Mouse (Mus musculus) layer of hippocampus, adult 8-10 months (tissue): ENCODE measurements around the gene Sh3bgrl3. TPM values are rescaled to one million over a fixed set of nuclear protein-coding genes. Genes with fewer than 3 reads are reported as not detected.

Source experiments
- DNase-seq, 2 experiments: peaks; one replicate each; pipeline ENCODE4 v3.0.0; 2022; ENCODE audit warnings: low spot score in 2 of 2
- total RNA-seq, 4 experiments: library from RNA; stranded (reverse); gene quantifications; 2 replicates each; pipeline ENCODE4 v1.2.4; 2022

Sh3bgrl3 gene
- total RNA-seq, 4 experiments from 2014 or later = 185 to 289 (median 252) TPM

DNA sequence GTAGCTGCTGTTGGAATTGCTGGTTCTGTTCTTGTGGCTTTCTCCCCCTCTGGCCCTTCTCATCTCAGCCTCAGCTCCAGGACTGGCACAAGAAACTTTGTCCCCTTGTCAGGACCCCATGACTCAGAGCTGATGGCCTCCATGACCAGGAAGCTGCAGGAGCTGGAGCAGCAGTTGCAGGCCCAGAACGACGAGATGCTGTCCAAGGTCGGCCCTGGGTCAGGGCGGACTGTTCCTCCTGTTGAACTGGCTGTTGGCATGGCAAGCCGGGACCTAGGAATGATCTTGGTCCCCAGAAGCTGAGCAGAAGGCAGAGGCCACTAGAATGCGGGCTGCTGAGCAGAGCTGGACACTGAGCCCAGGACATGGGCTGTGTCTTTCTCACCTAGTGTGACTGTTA is 16.2 kb downstream of the Sh3bgrl3 start:
- no peak for DNase-seq

DNA sequence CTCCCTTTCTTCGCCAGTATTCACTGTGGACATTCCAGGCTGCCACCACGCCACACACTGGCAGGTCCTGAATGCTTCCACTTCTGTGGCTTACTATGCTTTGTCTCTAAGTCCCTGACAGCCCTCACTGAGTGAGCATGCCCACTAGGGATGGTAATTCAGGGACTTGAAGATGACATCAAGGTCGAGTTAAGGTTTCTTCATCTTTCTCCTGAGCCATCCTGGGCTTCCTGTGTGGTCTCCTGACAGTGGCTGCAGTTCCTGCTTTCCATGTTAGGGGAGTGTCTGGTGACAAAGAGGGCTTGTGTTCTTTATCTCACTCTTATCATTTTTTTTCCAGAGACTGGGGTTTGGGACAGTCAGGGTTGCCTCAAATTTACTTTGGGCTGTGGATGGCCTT is 17.9 kb downstream of the Sh3bgrl3 start:
- no peak for DNase-seq

DNA sequence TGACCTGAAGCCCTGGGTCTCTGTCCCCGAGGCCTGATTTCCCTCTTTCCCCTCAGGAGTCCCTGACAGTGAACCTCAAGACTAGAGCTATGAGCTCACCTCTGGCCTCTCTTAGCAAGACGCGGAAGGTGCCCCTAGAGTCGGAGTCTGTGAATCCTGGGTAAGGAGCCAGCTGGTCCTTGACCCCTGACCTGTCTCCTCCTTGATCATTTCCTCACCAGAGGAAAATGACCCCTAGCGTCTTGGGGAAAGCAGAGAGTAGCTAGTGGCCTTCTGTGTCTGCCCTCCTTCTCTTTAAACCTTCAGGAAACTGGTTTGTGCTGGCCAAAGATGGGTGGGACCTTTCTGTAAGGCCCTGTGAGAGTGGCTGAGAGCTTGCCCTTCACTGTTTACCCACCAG is 20.4 kb downstream of the Sh3bgrl3 start:
- DNase-seq = no peak

DNA sequence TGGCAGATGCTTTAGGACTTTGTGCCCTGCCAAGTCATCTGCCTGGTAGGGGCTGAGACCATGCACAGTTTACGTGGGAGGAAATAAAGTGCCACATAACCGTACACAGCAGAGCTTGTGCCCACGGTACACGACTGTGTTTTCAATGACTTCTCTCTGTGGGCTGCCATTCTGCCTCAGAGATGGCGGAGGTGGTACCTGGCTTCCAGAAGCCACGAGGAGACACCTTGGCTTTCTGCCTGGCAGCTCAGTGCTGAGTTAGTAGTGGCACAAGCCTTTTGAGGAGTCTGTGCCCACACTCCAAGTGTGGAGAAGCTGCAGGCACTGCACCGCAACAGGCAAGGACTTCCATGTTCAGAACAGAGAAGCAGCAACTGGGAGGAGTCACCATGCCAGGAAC is 20.9 kb downstream of the Sh3bgrl3 start:
- peak; percentile 58 to 61 for DNase-seq

DNA sequence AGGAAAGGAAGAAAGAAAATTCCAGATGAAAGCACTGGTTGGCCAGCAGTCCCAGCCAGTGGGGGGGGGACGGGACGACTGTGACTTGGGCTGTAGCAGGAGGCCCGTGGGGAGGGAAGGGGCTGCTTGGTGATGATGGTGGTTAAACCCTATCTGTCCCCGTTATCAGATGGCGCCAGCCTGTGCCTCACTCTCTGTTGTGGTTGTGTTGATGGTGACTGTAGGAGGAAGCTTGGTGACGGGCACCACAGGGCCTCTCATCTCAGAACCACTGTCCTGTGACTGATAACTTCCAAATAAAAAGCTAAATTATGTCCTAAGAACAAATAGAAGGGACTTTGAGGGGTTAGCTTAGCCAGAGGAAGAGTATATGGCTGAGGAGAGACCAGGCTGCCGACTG is 22.5 kb downstream of the Sh3bgrl3 start:
- DNase-seq = no peak

DNA sequence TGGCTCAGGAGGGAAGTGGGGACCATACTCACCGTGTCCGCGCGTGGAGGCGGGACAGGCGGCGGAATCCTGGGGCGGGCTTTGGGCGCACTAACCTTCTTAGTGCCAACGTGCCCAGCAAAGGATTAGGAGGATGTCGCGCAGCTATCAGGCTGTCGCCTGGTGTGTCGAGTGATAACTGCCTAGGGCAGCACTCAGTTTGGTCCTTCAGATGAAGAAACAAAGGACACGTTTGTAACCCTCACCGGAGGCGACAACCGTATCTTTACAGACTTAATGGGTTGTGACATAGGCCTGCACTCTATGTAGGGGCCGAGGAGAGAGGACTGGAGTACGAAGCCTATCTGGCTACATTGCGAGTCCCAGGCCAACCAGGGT is 25.9 kb downstream of the Sh3bgrl3 start:
- no peak for DNase-seq

DNA sequence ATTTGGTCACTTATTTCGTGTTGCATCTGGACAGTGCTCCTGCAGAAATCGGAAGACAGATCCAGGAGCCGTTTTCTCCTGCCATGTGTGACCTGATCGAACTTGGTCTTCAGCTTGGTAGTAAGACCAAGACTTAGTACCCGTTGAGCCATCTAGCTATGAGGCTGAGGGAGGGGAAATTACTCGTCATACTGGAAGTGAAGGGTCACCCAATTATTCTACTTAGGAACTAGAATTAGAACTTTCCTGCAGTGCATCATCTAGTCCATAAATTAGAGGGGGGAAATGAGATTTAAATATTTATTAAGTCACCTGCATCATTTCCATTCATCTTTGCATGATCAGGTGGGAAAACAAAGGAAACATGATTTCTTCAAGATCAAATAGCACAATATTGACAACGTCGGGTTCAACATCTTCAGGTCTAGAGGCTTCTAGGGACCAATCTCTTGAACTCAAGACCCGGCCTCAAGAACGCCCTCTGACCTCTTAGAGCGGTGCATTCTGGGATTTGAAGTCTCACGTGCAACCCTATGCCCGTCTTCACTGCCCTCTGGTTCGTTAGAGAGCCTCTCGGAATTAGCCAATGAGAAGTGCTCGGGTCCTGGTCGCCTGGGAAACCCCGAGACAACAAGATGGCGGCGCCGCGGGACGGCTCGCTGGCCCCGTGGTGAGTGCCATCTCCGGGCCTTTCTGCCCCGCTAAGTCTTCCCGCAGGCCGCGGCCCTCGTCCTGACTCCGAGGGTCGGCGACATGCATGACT is 26.4 kb downstream of the Sh3bgrl3 start, which contains the start of gene Ubxn11:
Ubxn11 (plus strand) TSS at position 592 of the 763 bp plus-strand sequence.
- DNase-seq = peak; percentile 91 to 94

DNA sequence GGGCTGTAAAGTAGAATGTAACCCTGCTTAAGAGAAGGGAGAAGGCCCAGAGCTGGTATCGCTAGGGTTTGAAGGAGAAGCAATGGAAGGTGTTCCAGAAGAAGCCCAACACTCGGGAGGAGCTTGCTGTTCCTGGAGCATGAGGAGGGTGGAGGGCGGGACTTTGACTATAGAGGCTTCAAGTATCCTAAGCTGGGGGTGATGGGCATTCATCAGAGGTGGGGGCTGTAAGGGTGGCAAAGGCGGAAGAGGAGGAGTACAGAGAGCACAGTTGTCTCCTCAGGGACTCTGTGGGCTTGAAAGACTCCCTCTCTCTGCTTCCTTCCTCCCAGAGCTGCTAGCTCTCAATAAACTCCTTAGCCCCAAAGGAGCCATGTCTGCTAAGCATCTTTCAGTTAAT is 28.3 kb downstream of the Sh3bgrl3 start:
- no peak for DNase-seq

DNA sequence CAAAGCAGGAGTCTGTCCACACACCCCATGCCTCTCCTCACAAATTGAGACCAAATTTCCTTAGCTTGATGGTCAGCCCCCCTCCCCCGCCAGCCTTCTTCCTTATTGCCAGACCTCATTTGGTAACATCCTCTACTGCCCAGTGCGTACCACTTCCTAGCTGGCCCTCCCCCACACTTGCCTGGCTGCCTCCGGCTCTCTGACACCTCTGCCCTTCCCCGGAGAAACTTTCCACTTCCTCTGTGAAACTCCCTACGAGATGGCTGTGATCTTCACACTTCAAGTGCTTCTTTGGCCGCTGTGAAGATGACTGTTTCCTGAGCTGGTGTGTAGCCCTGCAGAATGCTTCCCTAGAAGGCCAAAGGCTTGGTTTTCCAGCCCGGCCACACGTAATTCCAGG is 30.0 kb downstream of the Sh3bgrl3 start:
- DNase-seq = no peak

DNA sequence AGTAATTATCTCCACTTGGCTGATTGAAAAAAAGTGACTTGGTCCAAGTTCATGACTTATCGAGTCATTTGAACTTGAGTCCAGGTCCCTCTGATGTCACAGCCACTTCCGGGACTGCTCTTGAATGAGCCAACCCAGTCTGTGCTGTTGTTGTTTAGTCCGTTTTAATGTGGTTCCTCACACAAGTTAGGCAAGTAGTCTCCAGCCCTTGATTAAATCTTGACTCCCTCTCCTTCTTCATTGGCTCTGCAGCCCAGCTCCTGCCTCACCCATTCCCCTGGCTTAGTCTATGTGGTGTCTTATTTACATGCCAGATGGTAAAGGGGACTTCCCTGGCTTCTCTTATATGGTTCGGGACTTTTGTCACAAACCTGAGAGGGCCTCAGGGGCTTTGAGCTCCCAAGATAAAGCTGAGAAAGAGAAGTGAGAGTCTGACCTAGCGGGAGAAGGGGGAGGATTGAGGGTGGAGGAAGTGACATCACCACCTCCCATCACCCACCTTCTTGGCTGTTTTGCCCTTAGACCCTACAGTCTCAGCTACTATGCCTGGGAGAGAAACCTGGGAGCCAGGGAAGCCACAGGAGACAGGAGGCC is 31.5 kb downstream of the Sh3bgrl3 start:
- no peak for DNase-seq

DNA sequence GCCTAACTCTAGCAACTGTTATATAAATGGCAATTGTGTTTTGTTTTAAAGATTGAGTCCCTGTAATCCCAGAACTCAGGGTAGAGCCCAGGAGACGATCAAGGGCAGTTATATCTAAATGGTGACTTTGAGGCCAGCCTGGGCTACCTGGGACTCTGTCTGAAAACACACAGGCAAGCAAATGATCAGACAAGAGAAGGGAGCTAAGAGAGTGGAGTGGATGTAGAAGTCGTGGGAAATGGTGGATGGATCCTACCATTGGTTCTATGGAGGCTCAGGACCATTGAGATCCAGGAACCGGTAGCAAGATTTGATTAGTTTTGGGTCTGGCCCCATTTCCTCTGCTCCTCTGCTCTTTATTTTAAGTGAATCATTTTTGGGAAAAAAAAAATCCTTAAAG is 32.5 kb downstream of the Sh3bgrl3 start:
- no peak for DNase-seq

DNA sequence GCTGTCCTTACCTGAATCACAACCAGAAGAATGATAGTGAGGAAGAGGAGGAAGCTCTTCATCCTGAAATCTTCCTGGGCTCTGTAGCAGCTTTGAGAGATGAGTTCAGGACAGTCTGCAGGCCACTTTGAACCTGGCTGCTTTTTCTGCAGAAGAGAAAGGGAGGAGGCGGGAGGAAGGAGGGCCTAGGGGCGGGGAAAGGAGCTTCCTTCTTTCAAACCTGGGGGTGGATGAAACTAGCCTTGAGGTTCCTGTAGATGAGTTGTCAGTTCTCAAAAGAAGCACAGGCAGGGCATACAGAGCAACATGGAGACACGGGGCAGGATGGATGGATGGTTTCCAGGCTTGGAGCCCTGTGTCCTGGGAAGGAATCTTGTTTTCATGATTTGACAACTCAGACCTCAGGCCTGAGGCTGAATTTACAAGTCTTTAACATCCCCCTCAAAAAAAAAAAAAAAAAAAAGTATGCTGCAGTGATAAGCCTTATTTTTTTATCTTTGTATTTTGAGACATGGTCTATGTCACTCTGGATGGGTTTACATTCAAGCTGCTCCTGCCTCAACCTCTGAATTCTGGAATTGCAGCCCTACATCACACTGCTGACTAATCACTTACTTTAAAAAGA is 33.6 kb downstream of the Sh3bgrl3 start, which contains the start of gene Cd52:
Cd52 (minus strand) TSS at position 160 of the 625 bp plus-strand sequence.
- DNase-seq = no peak

DNA sequence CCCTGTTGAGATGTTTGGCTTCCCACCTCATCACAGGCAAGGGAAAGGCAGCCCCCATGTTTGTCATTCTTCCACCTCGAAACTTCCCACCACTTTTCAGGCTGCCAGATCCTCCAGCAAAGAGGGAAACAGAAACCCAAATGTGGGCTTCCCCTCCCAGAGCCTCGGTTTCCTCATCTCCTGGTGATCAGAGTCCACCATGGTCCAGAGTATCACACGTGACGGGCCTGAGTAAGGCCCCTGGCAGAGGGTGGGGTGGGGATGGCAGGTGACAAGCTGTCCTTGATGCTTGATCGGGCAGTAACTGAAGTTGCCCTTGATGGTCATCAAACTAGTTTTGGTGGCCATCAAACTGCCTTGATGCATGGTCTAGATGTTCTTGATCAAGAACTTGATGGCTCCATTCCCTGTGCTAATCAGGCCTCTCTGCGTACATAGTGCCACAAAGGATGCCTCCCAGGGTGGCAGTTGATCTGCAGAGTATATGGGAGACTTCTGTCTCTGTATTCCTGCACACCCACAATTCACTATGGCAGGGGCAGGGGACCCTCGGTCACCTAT is 34.5 kb downstream of the Sh3bgrl3 start:
- no peak for DNase-seq

DNA sequence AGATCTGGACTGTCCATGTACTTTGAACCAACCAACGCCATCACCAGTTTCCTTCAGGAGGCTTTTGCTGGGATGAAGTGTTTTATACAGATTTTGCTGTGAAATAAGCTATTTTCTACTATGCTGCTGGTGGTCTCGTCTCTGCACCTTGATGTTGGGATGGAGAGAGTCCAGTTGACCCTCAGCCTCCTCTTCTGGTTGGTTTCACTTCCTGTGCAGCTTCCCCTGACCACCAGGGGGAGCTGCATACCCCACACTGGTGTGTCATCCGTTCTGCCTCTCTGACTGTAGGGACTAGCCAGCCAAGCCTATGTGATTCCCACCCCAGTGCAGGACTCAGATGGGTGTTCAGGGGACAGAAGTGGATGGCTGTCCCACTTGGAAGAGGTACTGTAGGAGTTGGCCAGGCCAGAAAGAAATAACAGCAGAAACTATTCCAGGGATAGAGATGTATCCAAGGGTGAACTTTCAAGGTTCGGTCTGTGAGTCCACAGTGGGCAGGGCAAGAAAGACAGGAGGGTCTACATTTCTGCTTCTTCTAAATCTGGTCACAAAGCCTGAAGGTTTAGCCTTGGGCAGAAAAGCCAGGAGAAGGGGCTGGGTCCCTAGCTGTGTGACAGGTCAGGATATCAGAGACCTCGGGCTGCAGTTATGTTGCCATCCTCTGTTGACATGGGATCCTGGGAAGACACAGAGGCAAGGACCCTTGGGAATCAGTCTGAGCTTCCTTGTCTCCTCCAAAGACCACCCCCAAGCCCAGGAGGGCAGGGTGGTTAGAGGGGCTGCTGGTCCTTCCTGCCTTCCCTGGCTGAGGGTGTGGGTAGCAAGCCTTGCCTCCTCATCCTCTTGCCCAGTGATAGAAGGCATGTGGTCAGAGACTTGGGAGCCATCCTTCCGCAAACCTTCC is 36.0 kb downstream of the Sh3bgrl3 start:
- DNase-seq = no peak

DNA sequence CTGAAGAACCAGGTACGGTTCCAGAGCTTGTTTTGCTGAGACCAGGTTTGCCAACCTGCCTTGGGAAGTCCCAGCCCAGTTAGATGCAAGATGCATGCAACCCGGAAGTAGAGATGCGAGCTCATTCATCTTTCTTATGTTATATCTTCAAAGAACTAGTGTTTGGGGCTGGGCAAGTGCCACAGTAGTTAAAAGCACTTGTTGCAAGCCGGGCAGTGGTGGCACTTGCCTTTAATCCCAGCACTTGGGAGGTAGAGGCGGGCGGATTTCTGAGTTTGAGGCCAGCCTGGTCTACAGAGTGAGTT is 37.4 kb downstream of the Sh3bgrl3 start:
- DNase-seq = no peak

DNA sequence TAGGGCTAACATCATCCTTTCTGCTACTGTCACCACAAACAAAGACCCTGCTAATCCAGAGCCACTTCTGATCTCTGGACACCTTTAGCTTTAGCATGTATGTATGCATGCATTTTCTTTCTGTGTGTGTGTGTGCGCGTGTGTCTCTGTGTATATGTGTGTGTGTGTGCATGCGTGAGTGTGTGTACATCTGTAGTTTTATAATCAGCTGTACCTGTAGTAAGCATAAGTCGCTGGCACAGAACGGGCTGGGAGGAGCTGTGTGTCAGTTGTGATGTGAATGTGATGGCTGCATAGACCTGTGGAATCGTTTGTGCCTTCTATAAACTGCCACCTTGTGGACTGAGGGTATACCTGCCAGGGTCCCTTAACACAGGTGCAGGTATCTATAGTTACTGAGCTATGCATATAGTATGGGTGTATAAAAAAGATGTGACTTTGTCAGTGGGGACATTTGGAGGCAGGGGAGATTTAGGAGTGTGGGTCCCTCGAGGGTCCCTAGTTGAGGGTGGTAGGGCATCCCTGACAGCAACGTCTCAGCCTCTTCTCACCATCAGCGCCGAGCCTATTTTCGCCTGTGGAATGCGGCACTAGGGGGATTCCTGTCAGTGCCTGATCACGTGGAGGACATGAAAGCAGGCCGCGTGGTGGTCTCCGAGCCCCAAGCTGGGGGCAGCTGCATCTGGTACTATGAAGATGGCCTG is 37.9 kb downstream of the Sh3bgrl3 start:
- no peak for DNase-seq

DNA sequence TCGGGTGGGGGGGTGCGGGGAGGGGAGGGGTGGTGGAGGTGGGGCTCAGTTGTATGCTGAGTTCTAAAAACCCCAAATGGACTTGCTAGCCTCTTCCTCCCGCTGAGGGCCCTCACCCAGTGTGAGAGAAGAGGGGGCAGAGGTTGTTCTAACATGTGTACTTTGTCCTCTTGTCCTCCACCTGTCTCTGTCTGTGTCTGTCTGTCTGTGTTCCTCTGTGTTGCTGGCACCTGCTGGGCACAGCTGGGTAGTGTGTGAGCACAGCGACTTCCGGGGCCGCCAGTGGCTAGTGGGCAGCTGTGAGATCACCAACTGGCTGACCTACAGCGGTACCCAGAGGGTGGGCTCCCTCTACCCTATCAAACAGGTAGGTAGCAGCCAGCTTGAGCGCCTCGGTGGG is 39.6 kb downstream of the Sh3bgrl3 start:
- no peak for DNase-seq

DNA sequence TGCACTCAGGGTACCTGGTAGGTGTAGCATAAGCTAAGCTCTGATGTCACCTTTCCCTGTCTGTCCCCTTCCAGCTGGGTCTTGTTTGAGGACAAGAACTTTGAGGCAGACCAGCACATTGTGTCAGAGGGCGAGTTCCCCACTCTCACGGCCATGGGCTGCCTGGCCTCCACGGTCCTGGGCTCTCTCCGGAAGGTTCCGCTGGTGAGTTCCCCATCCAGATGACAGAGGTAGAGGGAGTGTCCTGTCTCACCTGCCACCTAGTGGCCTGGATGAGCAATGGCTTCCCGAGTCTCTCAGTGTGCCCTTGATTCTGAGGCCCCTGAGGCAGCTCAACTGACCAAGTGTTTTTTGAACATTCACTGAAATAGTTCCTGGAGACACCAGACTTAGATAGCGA is 41.2 kb downstream of the Sh3bgrl3 start:
- DNase-seq = no peak

DNA sequence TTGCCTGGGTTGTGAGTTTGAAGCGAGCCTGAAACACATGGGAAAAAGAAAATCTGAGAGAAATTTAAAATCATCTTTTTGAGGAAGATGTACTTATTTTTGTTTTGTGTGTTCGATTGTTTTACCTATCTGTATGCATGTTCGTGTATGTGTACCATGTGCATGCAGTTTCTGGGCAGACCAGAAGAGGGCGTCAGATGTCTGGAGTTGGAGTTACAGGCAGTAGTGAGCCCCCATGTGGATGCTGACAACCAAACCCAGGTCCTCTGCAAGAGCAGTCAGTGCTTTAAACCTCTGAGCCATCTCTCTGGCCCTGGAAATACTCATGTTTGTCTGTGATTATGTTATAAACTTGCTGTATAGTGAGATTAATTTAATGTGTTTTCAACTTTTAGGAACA is 43.6 kb downstream of the Sh3bgrl3 start:
- no peak for DNase-seq

DNA sequence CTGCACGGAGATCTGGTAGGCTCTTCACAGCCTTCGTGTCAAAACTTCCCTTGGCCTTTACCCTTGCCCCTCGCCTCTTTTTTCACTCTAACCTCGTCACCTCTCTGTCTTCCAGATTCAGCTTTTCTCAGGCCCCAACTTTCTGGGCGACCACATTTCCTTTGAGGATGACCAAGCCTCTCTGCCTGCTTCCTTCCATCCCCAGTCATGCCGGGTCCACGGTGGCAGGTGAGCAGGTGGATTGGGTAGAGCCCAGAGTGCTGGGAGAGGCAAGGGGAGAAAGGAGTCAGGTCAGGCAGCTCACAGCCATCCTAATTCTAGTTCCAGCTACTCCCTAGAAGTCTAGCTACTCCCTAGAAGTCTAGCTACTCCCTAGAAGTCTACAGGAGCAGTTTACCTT is 46.1 kb downstream of the Sh3bgrl3 start:
- no peak for DNase-seq
